In genomic region chr7:19269721-19270441, GRCm38 (mm10) we compare ENCODE assay signal across 7 mouse cellular contexts. TPM values are rescaled to one million over a fixed set of nuclear protein-coding genes. Genes with fewer than 3 reads are reported as not detected.
DNase-seq lines count a peak whose midpoint lies in the region; ATAC-seq and TF ChIP-seq lines count a peak whose summit lies in the region.

No protein-coding gene starts in this region.

- peak; percentile 12 for DNase-seq in T-cell, adult 2 months (ENCODE audit: low spot score)
- no peak for DNase-seq in forebrain, embryonic 14.5 days (ENCODE audit: low spot score)
- DNase-seq in liver, result peak; percentile 76
- peak; percentile 46 for DNase-seq in midbrain, postnatal 0 days (ENCODE audit: low spot score)

- H3K4me3 ChIP-seq in ES-Bruce4 (ENCODE audit: low read depth, low read length), result peak overlapping the region; percentile 75
- peak overlapping the region; percentile 94 for H3K4me3 ChIP-seq in forebrain, embryonic 14.5 days (ENCODE audit: low read depth, low read length)
- H3K4me3 ChIP-seq in hindbrain, embryonic 13.5 days, result peak overlapping the region; percentile 96
- peak overlapping the region; percentile 88 for H3K4me3 ChIP-seq in midbrain, postnatal 0 days (ENCODE audit: low read depth, low read length)

- no peaks in the 10 kb centered on the region for H3K9me3 ChIP-seq in ES-Bruce4 (replicated peaks; ENCODE audit: control insufficient read depth, insufficient read depth, low read length, poor library complexity, severe bottlenecking)
- no peaks in the 10 kb centered on the region for H3K9me3 ChIP-seq in forebrain, embryonic 14.5 days (replicated peaks; ENCODE audit: control insufficient read depth, low read length)
- no peaks in the 10 kb centered on the region for H3K9me3 ChIP-seq in hindbrain, embryonic 13.5 days
- H3K9me3 ChIP-seq in midbrain, postnatal 0 days (ENCODE audit: low read length), result no peaks in the 10 kb centered on the region

- WGBS in forebrain, embryonic 14.5 days, result 3% methylated on average over 19 of the region's 19 CpGs
- 0% methylated on average over 19 of the region's 19 CpGs for WGBS in hindbrain, embryonic 13.5 days
- WGBS in midbrain, postnatal 0 days, result 4% methylated on average over 16 of the region's 19 CpGs

- peak overlapping the region; percentile 95 for H3K9ac ChIP-seq in ES-Bruce4 (ENCODE audit: low read depth, poor library complexity, severe bottlenecking)
- peak overlapping the region; percentile 89 for H3K9ac ChIP-seq in forebrain, embryonic 14.5 days (ENCODE audit: low read length)
- peak overlapping the region; percentile 95 for H3K9ac ChIP-seq in hindbrain, embryonic 13.5 days
- H3K9ac ChIP-seq in midbrain, postnatal 0 days (replicated peaks; ENCODE audit: low read length, poor library complexity, severe bottlenecking), result peak overlapping the region; percentile 77

- H3K4me1 ChIP-seq in ES-Bruce4 (ENCODE audit: control insufficient read depth, insufficient read depth, low read length), result peaks cover 9% of the 10 kb centered on the region
- H3K4me1 ChIP-seq in forebrain, embryonic 14.5 days (ENCODE audit: control insufficient read depth, insufficient read depth, low read length), result peaks cover 18% of the 10 kb centered on the region
- peaks cover 44% of the 10 kb centered on the region for H3K4me1 ChIP-seq in hindbrain, embryonic 13.5 days (replicated peaks)
- peaks cover 4% of the 10 kb centered on the region; the same call in 1 of the 2 replicates for H3K4me1 ChIP-seq in midbrain, postnatal 0 days (ENCODE audit: insufficient read depth, low read length)

- peak overlapping the region; percentile 25 for H3K27ac ChIP-seq in ES-Bruce4 (ENCODE audit: insufficient read depth, low read length)
- peak overlapping the region; percentile 39; the same call in 1 of the 2 replicates for H3K27ac ChIP-seq in forebrain, embryonic 14.5 days (ENCODE audit: low read depth, low read length)
- peak overlapping the region; percentile 86 for H3K27ac ChIP-seq in hindbrain, embryonic 13.5 days
- H3K27ac ChIP-seq in midbrain, postnatal 0 days (ENCODE audit: low read depth, low read length), result 0 out of 2 replicates have a peak overlapping the region, but pooled peaks have one; percentile 26

- no peak for ATAC-seq in forebrain, embryonic 14.5 days
- no peak for ATAC-seq in hindbrain, embryonic 13.5 days (ENCODE audit: low FRiP score)
- ATAC-seq in midbrain, postnatal 0 days (ENCODE audit: low FRiP score), result no peak
- ATAC-seq in frontal cortex, adult (ENCODE audit: low TSS enrichment), result no peak

- H3K36me3 ChIP-seq in ES-Bruce4 (ENCODE audit: control insufficient read depth, insufficient read depth, low read length, poor library complexity, severe bottlenecking), result no peaks in the 10 kb centered on the region
- peaks cover 6% of the 10 kb centered on the region; the same call in 1 of the 2 replicates for H3K36me3 ChIP-seq in forebrain, embryonic 14.5 days (ENCODE audit: control insufficient read depth, insufficient read depth, low read length)
- peaks cover under 1% of the 10 kb centered on the region; the same call in 1 of the 2 replicates for H3K36me3 ChIP-seq in hindbrain, embryonic 13.5 days
- H3K36me3 ChIP-seq in midbrain, postnatal 0 days (ENCODE audit: insufficient read depth, low read length), result no peaks in the 10 kb centered on the region

- H3K4me2 ChIP-seq in forebrain, embryonic 14.5 days (ENCODE audit: low read length), result peak overlapping the region; percentile 96
- peak overlapping the region; percentile 97 for H3K4me2 ChIP-seq in hindbrain, embryonic 13.5 days
- H3K4me2 ChIP-seq in midbrain, postnatal 0 days (ENCODE audit: low read depth, low read length, poor library complexity, severe bottlenecking), result peak overlapping the region; percentile 88

- TF ChIP-seq POLR2A in ES-Bruce4 (IDR thresholded peaks at IDR 0.05; ENCODE audit: insufficient read depth, low read length), result no peak

- no peaks in the 10 kb centered on the region for H3K27me3 ChIP-seq in ES-Bruce4 (ENCODE audit: control insufficient read depth, insufficient read depth, low read length, poor library complexity, severe bottlenecking)
- H3K27me3 ChIP-seq in forebrain, embryonic 14.5 days (replicated peaks; ENCODE audit: control insufficient read depth, insufficient read depth, low read length), result no peaks in the 10 kb centered on the region
- H3K27me3 ChIP-seq in hindbrain, embryonic 13.5 days, result 0 out of 2 replicates have a peak, but pooled peaks cover 9% of the 10 kb centered on the region
- H3K27me3 ChIP-seq in midbrain, postnatal 0 days (ENCODE audit: insufficient read depth, low read length), result no peaks in the 10 kb centered on the region; the same call in 1 of the 2 replicates

- TF ChIP-seq CTCF in ES-Bruce4 (IDR thresholded peaks at IDR 0.05; ENCODE audit: low read depth, low read length), result no peak
- TF ChIP-seq CTCF in midbrain, postnatal 0 days (IDR thresholded peaks at IDR 0.05), result no peak

- no peak for TF ChIP-seq EP300 in ES-Bruce4 (IDR thresholded peaks at IDR 0.05; ENCODE audit: insufficient read depth, low read depth, low read length)

RNA-seq across cellular contexts. Expression of gene Vasp, which starts 1.7 kb away (rescaled TPM):
- polyA plus RNA-seq in ES-Bruce4 (2011; ENCODE audit: insufficient read depth, insufficient read length, low read depth, missing spikeins), result 75.7 and 90.0 TPM in 2 replicates
- 27.1 and 32.3 TPM in 2 replicates for polyA plus RNA-seq in forebrain, embryonic 14.5 days (2014; fragmentation: Nextera tagmentation; extraction: Ambion mirVana)
- 38.5 and 39.7 TPM in 2 replicates for polyA plus RNA-seq in hindbrain, embryonic 13.5 days (2015; fragmentation: Nextera tagmentation; extraction: Ambion mirVana)
- total RNA-seq in midbrain, postnatal 0 days (2014; rRNA removed), result 50.9 and 56.9 TPM in 2 replicates
- 31.4 and 32.3 TPM in 2 replicates for polyA plus RNA-seq in midbrain, postnatal 0 days (2015; fragmentation: Nextera tagmentation; extraction: Ambion mirVana)

RNA-seq across cellular contexts. Expression of gene Ppm1n, which starts 10.0 kb away (rescaled TPM):
- 5.7 and 6.1 TPM in 2 replicates for polyA plus RNA-seq in ES-Bruce4 (2011; ENCODE audit: insufficient read depth, insufficient read length, low read depth, missing spikeins)
- 0.30 and 0.67 TPM in 2 replicates for polyA plus RNA-seq in forebrain, embryonic 14.5 days (2014; fragmentation: Nextera tagmentation; extraction: Ambion mirVana)
- 0.49 and 0.69 TPM in 2 replicates for polyA plus RNA-seq in hindbrain, embryonic 13.5 days (2015; fragmentation: Nextera tagmentation; extraction: Ambion mirVana)
- total RNA-seq in midbrain, postnatal 0 days (2014; rRNA removed), result 1.8 and 2.2 TPM in 2 replicates
- polyA plus RNA-seq in midbrain, postnatal 0 days (2015; fragmentation: Nextera tagmentation; extraction: Ambion mirVana), result 1.2 and 1.4 TPM in 2 replicates

RNA-seq across cellular contexts. Expression of gene Rtn2, which starts 12.5 kb away (rescaled TPM):
- polyA plus RNA-seq in ES-Bruce4 (2011; ENCODE audit: insufficient read depth, insufficient read length, low read depth, missing spikeins), result 14.3 and 15.3 TPM in 2 replicates
- 102 and 109 TPM in 2 replicates for polyA plus RNA-seq in forebrain, embryonic 14.5 days (2014; fragmentation: Nextera tagmentation; extraction: Ambion mirVana)
- 101 and 104 TPM in 2 replicates for polyA plus RNA-seq in hindbrain, embryonic 13.5 days (2015; fragmentation: Nextera tagmentation; extraction: Ambion mirVana)
- total RNA-seq in midbrain, postnatal 0 days (2014; rRNA removed), result 160 and 172 TPM in 2 replicates
- polyA plus RNA-seq in midbrain, postnatal 0 days (2015; fragmentation: Nextera tagmentation; extraction: Ambion mirVana), result 104 and 107 TPM in 2 replicates

RNA-seq across cellular contexts. Expression of gene Fosb, which starts 40.0 kb away (rescaled TPM):
- polyA plus RNA-seq in ES-Bruce4 (2011; ENCODE audit: insufficient read depth, insufficient read length, low read depth, missing spikeins), result 0.68 and 1.1 TPM in 2 replicates
- polyA plus RNA-seq in forebrain, embryonic 14.5 days (2014; fragmentation: Nextera tagmentation; extraction: Ambion mirVana), result 0.17 TPM in 1 of 2 replicates, not detected in the other
- polyA plus RNA-seq in hindbrain, embryonic 13.5 days (2015; fragmentation: Nextera tagmentation; extraction: Ambion mirVana), result 0.06 and 0.08 TPM in 2 replicates
- total RNA-seq in midbrain, postnatal 0 days (2014; rRNA removed), result 0.38 and 0.66 TPM in 2 replicates
- polyA plus RNA-seq in midbrain, postnatal 0 days (2015; fragmentation: Nextera tagmentation; extraction: Ambion mirVana), result 0.10 and 0.11 TPM in 2 replicates

RNA-seq across cellular contexts. Expression of gene Opa3, which starts 41.7 kb away (rescaled TPM):
- 22.3 and 24.8 TPM in 2 replicates for polyA plus RNA-seq in ES-Bruce4 (2011; ENCODE audit: insufficient read depth, insufficient read length, low read depth, missing spikeins)
- polyA plus RNA-seq in forebrain, embryonic 14.5 days (2014; fragmentation: Nextera tagmentation; extraction: Ambion mirVana), result 42.5 TPM in 2 replicates
- polyA plus RNA-seq in hindbrain, embryonic 13.5 days (2015; fragmentation: Nextera tagmentation; extraction: Ambion mirVana), result 36.9 and 37.1 TPM in 2 replicates
- total RNA-seq in midbrain, postnatal 0 days (2014; rRNA removed), result 34.8 and 40.1 TPM in 2 replicates
- polyA plus RNA-seq in midbrain, postnatal 0 days (2015; fragmentation: Nextera tagmentation; extraction: Ambion mirVana), result 33.4 and 33.9 TPM in 2 replicates

Comparison
In these comparisons a context has a peak if more than half of its experiments do, and no peak if none do; other contexts are left out.
1. H3K27ac ChIP-seq: peak in every context shown above with its lines; median percentile 86 in hindbrain, embryonic 13.5 days; 39 in forebrain, embryonic 14.5 days; 26 in midbrain, postnatal 0 days; 25 in ES-Bruce4.